Mouse (Mus musculus) forebrain, postnatal 0 days (tissue): ENCODE measurements around the gene Bptf. TPM values are rescaled to one million over a fixed set of nuclear protein-coding genes. Genes with fewer than 3 reads are reported as not detected.

ENCODE experiments used
- ATAC-seq: fragments of 200-750 bp; cut with Nextera tagmentation; 2 replicates; pipeline ENCODE4 v1.8.0; 2017; ENCODE audit warnings: mild to moderate bottlenecking, moderate library complexity
- DNase-seq: peaks from one replicate; pipeline ENCODE4 v3.0.0-alpha.2; 2015
- H3K27ac ChIP-seq: fragments of 300-500 bp; sonication (generic); 2 replicates; pipeline ENCODE4 v1.5.1; 2014; ENCODE audit warnings: low read depth, mild to moderate bottlenecking, antibody characterized with exemption, low read length, moderate library complexity, mixed read lengths
- H3K27me3 ChIP-seq: fragments of 300-500 bp; sonication (generic); 2 replicates; pipeline ENCODE4 v1.6.1; 2014; ENCODE audit warnings: mild to moderate bottlenecking, low read length, mixed read lengths; ENCODE audit not compliant: insufficient read depth
- H3K36me3 ChIP-seq: fragments of 300-500 bp; sonication (generic); 2 replicates; pipeline ENCODE4 v1.6.1; 2014; ENCODE audit warnings: mild to moderate bottlenecking, moderate library complexity; ENCODE audit not compliant: insufficient read depth
- H3K4me1 ChIP-seq: fragments of 300-500 bp; sonication (generic); 2 replicates; pipeline ENCODE4 v1.6.1; 2014; ENCODE audit warnings: antibody characterized with exemption; ENCODE audit not compliant: insufficient read depth
- H3K4me2 ChIP-seq: fragments of 300-500 bp; sonication (generic); 2 replicates; pipeline ENCODE4 v1.6.1; 2014; ENCODE audit warnings: low read depth, mild to moderate bottlenecking, moderate library complexity
- H3K4me3 ChIP-seq: fragments of 300-500 bp; sonication (generic); 2 replicates; pipeline ENCODE4 v1.5.1; 2014; ENCODE audit warnings: low read depth, low read length, mixed read lengths
- H3K9ac ChIP-seq: fragments of 300-500 bp; sonication (generic); 2 replicates; pipeline ENCODE4 v1.6.1; 2014; ENCODE audit warnings: mild to moderate bottlenecking
- H3K9me3 ChIP-seq: fragments of 300-500 bp; sonication (generic); 2 replicates; pipeline ENCODE4 v1.6.1; 2016; ENCODE audit warnings: low read length
- CTCF ChIP-seq: sonication (generic); IDR thresholded peaks from 2 replicates; pipeline ENCODE4 v1.5.1; 2016; ENCODE audit warnings: antibody characterized with exemption, control low read depth, low read depth
- WGBS: fragments of 180-500 bp; shearing (Covaris S2); extraction: QIAGEN DNeasy Blood & Tissue Kit; methylation state at CpG from one replicate; pipeline ENCODE4 v1.1.7; 2014; 5-methylcytosine and 5-hydroxymethylcytosine counted together
- polyA plus RNA-seq: library from polyadenylated mRNA; unstranded; fragments of >200 nt; fragmentation: Nextera tagmentation; extraction: Ambion mirVana; gene quantifications from 2 replicates; pipeline ENCODE4 v1.2.1, GENCODE M21; 2015
- total RNA-seq: library from RNA; depleted of rRNA; stranded (reverse); fragments of >200 nt; gene quantifications from 2 replicates; pipeline ENCODE4 v1.2.3, GENCODE M21; 2014

Gene Bptf
- total and polyA plus RNA-seq, 2 experiments from 2014 or later: 17.2 to 52.6 TPM

- Histone ChIP-seq H3K9me3 (no peaks in the 10 kb centered on the region), H3K4me1 (no peaks in the 10 kb centered on the region), H3K4me3 (no peak overlapping the region), H3K9ac (no peak overlapping the region), H3K27ac (no peak overlapping the region), H3K27me3 (no peaks in the 10 kb centered on the region), H3K36me3 (peaks cover 55% of the 10 kb centered on the region), H3K4me2 (no peak overlapping the region)
- ATAC-seq (no peak), DNase-seq (no peak)
- 94% methylated on average over 5 of the region's 5 CpGs for WGBS
- no peak for TF ChIP-seq CTCF
Observed at GRCm38 (mm10) chr11:107039417-107039816, 92.5 kb downstream of the Bptf start.

GRCm38 (mm10) chr11:107034085-107034810 lies 97.7 kb downstream of the Bptf start:
- no peak overlapping the region for H3K4me2 ChIP-seq
- H3K27me3 ChIP-seq: no peaks in the 10 kb centered on the region
- no peaks in the 10 kb centered on the region for H3K4me1 ChIP-seq
- H3K9me3 ChIP-seq: no peaks in the 10 kb centered on the region
- no peak overlapping the region for H3K27ac ChIP-seq
- no peak overlapping the region for H3K9ac ChIP-seq
- DNase-seq (no peak), ATAC-seq (no peak)
- TF ChIP-seq CTCF: no peak
- peaks cover 17% of the 10 kb centered on the region for H3K36me3 ChIP-seq
- 86% methylated on average over 10 of the region's 10 CpGs for WGBS
- H3K4me3 ChIP-seq: no peak overlapping the region

GRCm38 (mm10) chr11:107031635-107032034 lies 100.3 kb downstream of the Bptf start:
- H3K27ac ChIP-seq: no peak overlapping the region
- no peaks in the 10 kb centered on the region; the same call in 1 of the 2 replicates for H3K36me3 ChIP-seq
- H3K9me3 ChIP-seq: no peaks in the 10 kb centered on the region
- H3K4me2 ChIP-seq: no peak overlapping the region
- DNase-seq (no peak), ATAC-seq (no peak)
- 16% methylated on average over 7 of the region's 7 CpGs for WGBS
- no peak overlapping the region for H3K4me3 ChIP-seq
- H3K4me1 ChIP-seq: peaks cover under 1% of the 10 kb centered on the region; the same call in 1 of the 2 replicates
- H3K27me3 ChIP-seq: no peaks in the 10 kb centered on the region
- no peak for TF ChIP-seq CTCF
- no peak overlapping the region for H3K9ac ChIP-seq

GRCm38 (mm10) chr11:107029536-107029935 lies 102.4 kb downstream of the Bptf start:
- TF ChIP-seq CTCF: no peak
- Histone ChIP-seq H3K9ac (no peak overlapping the region), H3K4me1 (peaks cover 7% of the 10 kb centered on the region), H3K27ac (no peak overlapping the region), H3K9me3 (no peaks in the 10 kb centered on the region), H3K36me3 (no peaks in the 10 kb centered on the region), H3K4me2 (no peak overlapping the region), H3K27me3 (no peaks in the 10 kb centered on the region), H3K4me3 (no peak overlapping the region)
- WGBS: 59% methylated on average over 19 of the region's 19 CpGs
- DNase-seq: no peak
- no peak for ATAC-seq

- Histone ChIP-seq H3K9ac (peak overlapping the region; percentile 56), H3K27me3 (no peaks in the 10 kb centered on the region), H3K4me2 (peak overlapping the region; percentile 92), H3K36me3 (no peaks in the 10 kb centered on the region), H3K9me3 (no peaks in the 10 kb centered on the region), H3K4me1 (peaks cover 7% of the 10 kb centered on the region), H3K27ac (peak overlapping the region; percentile 85), H3K4me3 (peak overlapping the region; percentile 52)
- DNase-seq (no peak), ATAC-seq (no peak)
- no peak for TF ChIP-seq CTCF
- 65% methylated on average over 6 of the region's 6 CpGs for WGBS
Observed at GRCm38 (mm10) chr11:107028754-107029153, 103.2 kb downstream of the Bptf start.

- H3K4me3 ChIP-seq: peak overlapping the region; percentile 52
- H3K4me2 ChIP-seq: peak overlapping the region; percentile 92
- H3K36me3 ChIP-seq: no peaks in the 10 kb centered on the region
- peaks cover 7% of the 10 kb centered on the region for H3K4me1 ChIP-seq
- no peak for TF ChIP-seq CTCF
- peak overlapping the region; percentile 85 for H3K27ac ChIP-seq
- no peak for DNase-seq
- ATAC-seq: no peak; the same call in 1 of the 2 replicates
- no peaks in the 10 kb centered on the region for H3K27me3 ChIP-seq
- peak overlapping the region; percentile 56 for H3K9ac ChIP-seq
- 4% methylated on average over 23 of the region's 29 CpGs for WGBS
- no peaks in the 10 kb centered on the region for H3K9me3 ChIP-seq
Observed at GRCm38 (mm10) chr11:107028275-107028618, 103.7 kb downstream of the Bptf start.

- Histone ChIP-seq H3K4me1 (peaks cover 7% of the 10 kb centered on the region), H3K27ac (peak overlapping the region; percentile 85), H3K27me3 (no peaks in the 10 kb centered on the region), H3K36me3 (no peaks in the 10 kb centered on the region), H3K9ac (peak overlapping the region; percentile 56), H3K9me3 (no peaks in the 10 kb centered on the region), H3K4me2 (peak overlapping the region; percentile 92), H3K4me3 (peak overlapping the region; percentile 52)
- ATAC-seq (peak; percentile 96), DNase-seq (peak; percentile 98)
- no peak for TF ChIP-seq CTCF
- WGBS: under 1% methylated on average over 93 of the region's 107 CpGs
Observed at GRCm38 (mm10) chr11:107027431-107028274, 104.3 kb downstream of the Bptf start.
